Mouse (Mus musculus) ovary, postnatal 36 days (tissue): ENCODE results near the gene Tbc1d30.

Source experiments
- DNase-seq: peaks from one replicate; pipeline ENCODE4 v3.0.0; 2022; ENCODE audit warnings: low spot score, mixed read lengths

The Tbc1d30 gene

GRCm38 (mm10) chr10:121227403-121227802 lies 123.7 kb downstream of the Tbc1d30 start:
- no peak for DNase-seq

GRCm38 (mm10) chr10:121225636-121226035 lies 125.4 kb downstream of the Tbc1d30 start:
- no peak for DNase-seq

- no peak for DNase-seq
Measured at GRCm38 (mm10) chr10:121222881-121223280, 128.2 kb downstream of the Tbc1d30 start.

- DNase-seq = no peak
Measured at GRCm38 (mm10) chr10:121218616-121219015, 132.5 kb downstream of the Tbc1d30 start.

GRCm38 (mm10) chr10:121216804-121217203 lies 134.3 kb downstream of the Tbc1d30 start:
- no peak for DNase-seq
